Mouse (Mus musculus): ENCODE data around the gene Prr5l. TPM values are rescaled to one million over a fixed set of nuclear protein-coding genes. Genes with fewer than 3 reads are reported as not detected.

The Prr5l gene
- total RNA-seq, 2 experiments from 2014 or later: not detected

- ATAC-seq (replicated peaks; ENCODE audit: poor library complexity, severe bottlenecking): no peak
These were observed 149.3 kb downstream of the Prr5l start for GRCm38 (mm10) chr2:101733564-101733963.

GRCm38 (mm10) chr2:101732777-101733210 is 150.0 kb downstream of the Prr5l start:
- peak; percentile 95 for ATAC-seq (replicated peaks; ENCODE audit: poor library complexity, severe bottlenecking)

- no peak for ATAC-seq (replicated peaks; ENCODE audit: poor library complexity, severe bottlenecking)
These were observed 151.9 kb downstream of the Prr5l start for GRCm38 (mm10) chr2:101730972-101731371.

DNA sequence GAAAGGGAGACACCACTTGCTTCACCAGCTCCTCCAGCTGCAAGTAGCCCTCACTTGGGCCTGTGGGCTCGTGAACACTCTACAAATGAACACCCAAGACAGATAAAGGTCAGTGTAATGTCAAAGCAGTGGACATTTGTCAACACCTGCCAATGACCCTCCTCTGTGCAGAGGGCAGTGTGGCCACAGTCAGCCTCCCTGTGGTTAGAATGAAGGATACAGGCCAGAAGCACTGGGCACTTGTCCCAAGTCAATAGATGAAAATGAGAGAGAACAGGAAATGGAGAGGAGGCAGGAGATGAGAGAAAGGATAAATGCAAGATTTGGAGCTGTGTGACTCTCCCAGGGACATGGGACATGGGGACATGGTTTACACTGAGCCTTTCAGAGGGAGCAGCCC is 153.4 kb downstream of the Prr5l start:
- no peak for ATAC-seq (replicated peaks; ENCODE audit: poor library complexity, severe bottlenecking)

GRCm38 (mm10) chr2:101727787-101728186 is 155.0 kb downstream of the Prr5l start:
- no peak for ATAC-seq (replicated peaks; ENCODE audit: poor library complexity, severe bottlenecking)

DNA sequence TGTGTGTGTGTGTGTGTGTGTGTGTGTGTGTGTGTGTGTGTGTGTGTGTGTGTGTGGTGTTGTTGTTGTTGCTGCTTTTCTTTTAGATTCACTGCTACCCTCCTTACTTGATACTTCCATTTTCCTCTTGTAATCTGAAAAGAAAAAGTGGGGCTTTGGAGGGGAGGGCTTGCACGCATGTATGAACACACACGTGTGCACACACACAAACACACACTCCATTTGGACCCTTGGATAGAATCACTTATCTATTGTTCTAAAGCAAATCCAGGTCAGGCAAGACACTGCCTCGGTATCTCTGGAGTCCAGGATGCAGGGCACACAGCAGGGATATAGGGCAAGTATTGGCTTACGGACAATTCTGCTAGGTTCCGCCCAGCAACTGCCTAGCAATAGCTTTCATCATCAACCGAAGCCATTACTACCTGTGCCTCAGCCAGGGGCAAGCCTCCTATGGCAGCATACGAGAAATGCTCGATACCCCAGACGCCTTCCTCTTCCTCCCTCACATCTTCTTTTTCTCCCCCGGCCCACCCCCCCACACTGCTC is 159.4 kb downstream of the Prr5l start:
- ATAC-seq (replicated peaks; ENCODE audit: poor library complexity, severe bottlenecking): no peak

DNA sequence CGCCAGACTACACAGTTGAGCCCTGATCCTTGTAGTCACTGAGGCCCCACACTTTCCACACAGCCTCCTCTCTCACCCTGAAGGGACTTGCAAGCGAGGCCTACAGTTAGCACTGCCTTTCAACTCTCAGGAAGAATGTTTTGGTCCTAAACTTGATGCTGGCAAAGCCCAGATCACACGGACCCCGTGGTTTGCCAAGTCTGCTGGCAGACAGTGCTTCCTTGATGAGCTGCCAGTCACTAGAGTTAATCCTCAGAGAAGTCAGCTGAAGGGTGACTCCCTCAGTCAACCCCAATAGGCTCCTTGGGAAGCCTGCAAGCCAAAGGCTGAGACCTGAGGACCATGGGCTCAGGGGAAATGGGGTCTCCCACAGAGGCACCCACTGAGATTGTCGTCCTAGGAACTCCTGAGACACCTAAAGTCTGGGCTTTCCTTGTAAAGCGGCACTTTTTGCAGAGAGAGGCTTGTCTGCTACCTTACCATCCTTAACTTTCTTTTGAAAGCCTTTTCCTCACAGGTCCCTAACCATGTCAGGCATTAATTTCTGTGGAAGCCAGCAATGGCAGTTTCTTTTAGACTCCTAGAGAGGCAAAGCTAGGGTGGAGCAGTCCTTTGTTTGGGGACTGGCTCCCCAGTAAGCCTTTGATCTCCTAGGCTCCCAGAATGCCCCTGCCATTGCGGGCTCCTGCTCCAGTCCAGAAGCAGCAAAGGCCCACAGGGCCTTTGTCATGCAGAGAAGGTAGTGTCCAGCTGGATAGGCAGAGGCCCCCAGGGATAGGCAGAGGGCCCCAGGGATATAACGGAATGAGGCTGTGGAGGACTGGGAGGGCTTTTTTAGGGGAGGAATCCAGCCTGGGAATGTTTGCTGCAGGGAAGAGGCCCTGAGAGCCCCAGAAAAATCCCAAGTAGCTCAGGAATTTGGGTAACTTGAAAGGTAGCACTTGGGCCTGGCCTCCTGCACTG is 160.2 kb downstream of the Prr5l start:
- ATAC-seq (replicated peaks; ENCODE audit: poor library complexity, severe bottlenecking): no peak

- ATAC-seq (replicated peaks; ENCODE audit: poor library complexity, severe bottlenecking): no peak
These were observed 161.0 kb downstream of the Prr5l start for GRCm38 (mm10) chr2:101721835-101722234.

- no peak for ATAC-seq (replicated peaks; ENCODE audit: poor library complexity, severe bottlenecking)
These were observed 165.7 kb downstream of the Prr5l start for GRCm38 (mm10) chr2:101717162-101717561.

GRCm38 (mm10) chr2:101715650-101716323 is 167.0 kb downstream of the Prr5l start:
- ATAC-seq (replicated peaks; ENCODE audit: poor library complexity, severe bottlenecking): peak; percentile 85

GRCm38 (mm10) chr2:101711608-101712007 is 171.2 kb downstream of the Prr5l start:
- ATAC-seq (replicated peaks; ENCODE audit: poor library complexity, severe bottlenecking): no peak

DNA sequence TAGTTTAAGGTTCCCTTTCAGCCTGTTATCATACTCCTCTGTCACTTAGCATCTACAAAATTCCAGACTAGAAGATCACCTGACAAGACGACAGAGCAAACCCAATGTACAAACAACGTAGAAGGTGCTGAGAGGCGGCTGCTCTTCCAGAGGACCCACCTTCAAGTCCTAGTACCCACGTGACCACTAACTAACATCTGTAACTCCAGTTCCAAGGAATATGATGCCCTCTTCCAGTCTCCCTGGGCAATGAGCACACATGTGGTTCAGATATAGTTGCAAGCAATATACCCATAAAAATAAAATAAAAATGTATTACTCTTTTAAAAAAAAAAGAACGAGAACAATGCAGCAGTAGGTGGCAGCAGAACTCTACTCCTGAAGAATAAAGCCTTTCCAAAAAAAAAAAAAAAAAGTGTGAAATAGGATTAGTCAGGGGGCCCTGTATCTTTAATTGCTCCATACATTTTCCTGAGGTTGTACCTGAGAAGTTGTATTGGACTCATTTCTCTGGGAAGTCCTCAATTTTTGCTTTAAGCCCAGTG is 176.8 kb downstream of the Prr5l start:
- 0 out of 2 replicates have a peak, but pooled peaks have one; percentile 20 for ATAC-seq (replicated peaks; ENCODE audit: poor library complexity, severe bottlenecking)

DNA sequence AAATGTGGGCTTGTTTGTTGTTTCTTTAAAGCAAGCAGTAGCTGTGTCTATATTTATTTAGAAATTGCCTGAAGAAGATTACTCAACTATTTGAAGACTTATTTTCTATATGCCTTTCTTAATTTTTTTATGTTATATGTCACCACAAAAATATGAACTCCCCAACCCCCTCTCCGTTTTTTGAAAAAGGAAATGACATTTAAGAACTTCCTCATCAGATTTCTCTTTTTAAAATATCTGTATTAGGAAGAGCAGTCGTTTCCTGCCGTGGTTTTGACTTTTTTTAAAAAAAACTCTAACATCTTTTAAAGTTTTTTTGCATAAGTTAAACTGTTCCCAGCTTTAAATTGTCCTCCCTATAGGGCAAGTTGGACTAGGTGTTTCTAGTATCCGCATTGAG is 183.5 kb downstream of the Prr5l start:
- peak; percentile 50 for ATAC-seq (replicated peaks; ENCODE audit: poor library complexity, severe bottlenecking)

- no peak for ATAC-seq (replicated peaks; ENCODE audit: poor library complexity, severe bottlenecking)
These were observed 187.2 kb downstream of the Prr5l start for GRCm38 (mm10) chr2:101695584-101695983.

- ATAC-seq (replicated peaks; ENCODE audit: poor library complexity, severe bottlenecking): peak; percentile 54
These were observed 189.1 kb downstream of the Prr5l start for GRCm38 (mm10) chr2:101693577-101694215.

DNA sequence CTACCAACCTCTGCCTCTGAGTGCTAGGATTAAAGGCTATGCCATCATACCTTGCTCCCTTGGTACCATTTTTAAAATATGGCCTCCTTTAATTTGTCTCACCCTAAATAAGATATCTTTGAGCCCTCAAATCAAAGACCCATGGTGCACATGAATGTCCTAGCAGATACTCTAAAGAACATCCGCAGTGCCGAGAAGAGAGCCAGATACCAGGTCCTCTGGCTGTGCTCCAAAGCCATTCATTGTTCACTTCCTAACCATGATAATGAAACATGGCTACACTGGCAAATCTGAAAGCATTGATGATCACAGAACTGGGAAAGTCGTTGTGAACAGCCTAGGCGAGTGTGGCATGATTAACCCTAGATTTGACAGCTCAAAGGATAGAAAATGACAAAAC is 189.8 kb downstream of the Prr5l start:
- ATAC-seq (replicated peaks; ENCODE audit: poor library complexity, severe bottlenecking): no peak

- ATAC-seq (replicated peaks; ENCODE audit: poor library complexity, severe bottlenecking): no peak
These were observed 192.5 kb downstream of the Prr5l start for GRCm38 (mm10) chr2:101690252-101690827.

DNA sequence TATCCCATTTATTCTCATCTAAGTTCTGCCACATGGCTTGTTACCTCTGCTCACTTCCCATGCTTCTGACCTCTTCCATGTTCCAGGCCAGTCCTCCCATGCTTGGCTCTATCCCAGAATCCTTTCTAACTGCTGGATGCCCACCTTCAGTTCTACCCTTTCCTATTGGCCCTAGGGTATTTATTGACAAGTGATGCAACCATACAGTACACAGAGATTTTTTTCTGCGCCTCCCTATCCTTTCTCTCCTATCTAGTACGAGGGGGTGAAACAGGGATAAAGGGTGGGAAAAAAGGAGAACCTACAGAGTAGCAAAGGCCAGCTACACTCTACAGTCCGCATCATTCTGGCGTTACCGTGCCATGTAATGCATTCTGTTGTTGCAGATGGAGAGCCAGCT is 194.8 kb downstream of the Prr5l start:
- no peak for ATAC-seq (replicated peaks; ENCODE audit: poor library complexity, severe bottlenecking)

GRCm38 (mm10) chr2:101684421-101684820 is 198.4 kb downstream of the Prr5l start:
- ATAC-seq (replicated peaks; ENCODE audit: poor library complexity, severe bottlenecking): no peak

All from granulocyte monocyte progenitor cell, adult 5-6 weeks (primary cell).